Mouse (Mus musculus) MEL (cell line): ENCODE results near the gene Olfr1288. TPM values are rescaled to one million over a fixed set of nuclear protein-coding genes. Genes with fewer than 3 reads are reported as not detected.

ENCODE experiments used
- DNase-seq: peaks from one replicate; pipeline ENCODE4 v3.0.0; 2011; ENCODE audit warnings: low read depth, low spot score
- H3K27ac ChIP-seq: 2 replicates; pipeline ENCODE4 v1.5.1; 2012; ENCODE audit warnings: low read depth, mild to moderate bottlenecking, control low read depth, low read length, moderate library complexity; ENCODE audit not compliant: control insufficient read depth
- H3K27me3 ChIP-seq, 2 experiments: fragments of 150-350 bp in 1 of 2; sonication (generic) in 1 of 2; 2 replicates each; pipeline ENCODE4 v1.6.1; 2012; ENCODE audit warnings: low read length in 2 of 2, mild to moderate bottlenecking in 2 of 2, improper control_type of control experiment in 1 of 2, moderate library complexity in 1 of 2; ENCODE audit not compliant: insufficient read depth in 2 of 2, control insufficient read depth in 1 of 2
- H3K36me3 ChIP-seq, 2 experiments: 2 replicates each; pipeline ENCODE4 v1.6.1; 2012 to 2014; ENCODE audit warnings: low read length in 2 of 2, improper control_type of control experiment in 1 of 2, inconsistent platforms in 1 of 2, mild to moderate bottlenecking in 1 of 2; ENCODE audit not compliant: insufficient read depth in 2 of 2, control insufficient read depth in 1 of 2
- H3K4me1 ChIP-seq, 2 experiments: fragments of 150-350 bp in 1 of 2; sonication (generic) in 1 of 2; 2 replicates each; pipeline ENCODE4 v1.6.1; 2012; ENCODE audit warnings: low read length in 2 of 2, improper control_type of control experiment in 1 of 2, mild to moderate bottlenecking in 1 of 2; ENCODE audit not compliant: insufficient read depth in 2 of 2, control insufficient read depth in 1 of 2
- H3K4me3 ChIP-seq, 2 experiments: fragments of 150-350 bp in 1 of 2; sonication (generic) in 1 of 2; 2 replicates each; pipeline ENCODE4 v1.5.1; 2012; ENCODE audit warnings: low read depth in 2 of 2, low read length in 2 of 2, mild to moderate bottlenecking in 2 of 2, moderate library complexity in 2 of 2, control low read depth in 1 of 2, improper control_type of control experiment in 1 of 2; ENCODE audit not compliant: control insufficient read depth in 1 of 2, insufficient read depth in 1 of 2
- H3K79me2 ChIP-seq: 2 replicates; pipeline ENCODE4 v1.6.1; 2012; ENCODE audit warnings: mild to moderate bottlenecking, low read length, moderate library complexity; ENCODE audit not compliant: control insufficient read depth, poor library complexity, insufficient read depth
- H3K9ac ChIP-seq: 2 replicates; pipeline ENCODE4 v1.6.1; 2012; ENCODE audit warnings: low read depth, mild to moderate bottlenecking, control low read depth, low read length, moderate library complexity; ENCODE audit not compliant: control insufficient read depth, poor library complexity, severe bottlenecking
- H3K9me3 ChIP-seq: fragments of 150-350 bp; sonication (generic); replicated peaks from 2 replicates; pipeline ENCODE4 v1.6.1; 2012; ENCODE audit warnings: mild to moderate bottlenecking, low read length, improper control_type of control experiment, moderate library complexity; ENCODE audit not compliant: insufficient read depth
- BHLHE40 ChIP-seq: IDR thresholded peaks from 2 replicates; pipeline ENCODE4 v1.6.1; 2012; ENCODE audit warnings: low read depth, mild to moderate bottlenecking, inconsistent platforms, low read length, improper control_type of control experiment, borderline replicate concordance
- CTCF ChIP-seq, 3 experiments: IDR thresholded peaks in 2 of 3; conservative IDR thresholded peaks in 1 of 3; 2 replicates each; pipeline ENCODE4 v1.5.1; 2011 to 2012; ENCODE audit warnings: low read length in 3 of 3, low read depth in 2 of 3, mild to moderate bottlenecking in 2 of 3, improper control_type of control experiment in 1 of 3, inconsistent platforms in 1 of 3, mixed read lengths in 1 of 3, moderate library complexity in 1 of 3; ENCODE audit not compliant: control insufficient read depth in 1 of 3, insufficient read depth in 1 of 3, poor library complexity in 1 of 3, severe bottlenecking in 1 of 3
- E2F4 ChIP-seq: IDR thresholded peaks from 2 replicates; pipeline ENCODE4 v1.6.1; 2011; ENCODE audit warnings: low read depth, low read length, improper control_type of control experiment, borderline replicate concordance
- ELF1 ChIP-seq: IDR thresholded peaks from 2 replicates; pipeline ENCODE4 v1.6.1; 2014; ENCODE audit warnings: low read depth, mild to moderate bottlenecking, inconsistent platforms, low read length, improper control_type of control experiment, moderate library complexity
- EP300 ChIP-seq, 2 experiments: IDR thresholded peaks; 2 replicates each; pipeline ENCODE4 v1.6.1; 2011; ENCODE audit warnings: improper control_type of control experiment in 2 of 2, low read length in 2 of 2, low read depth in 1 of 2, mild to moderate bottlenecking in 1 of 2
- HCFC1 ChIP-seq: IDR thresholded peaks from 2 replicates; pipeline ENCODE4 v1.6.1; 2012; ENCODE audit warnings: low read depth, mild to moderate bottlenecking, inconsistent platforms, low read length, improper control_type of control experiment, moderate library complexity
- KAT2A ChIP-seq: conservative IDR thresholded peaks from 2 replicates; pipeline ENCODE4 v1.6.1; 2012; ENCODE audit warnings: low read depth, low read length, improper control_type of control experiment, inconsistent platforms
- MAX ChIP-seq: IDR thresholded peaks from 2 replicates; pipeline ENCODE4 v1.6.1; 2011; ENCODE audit warnings: low read length, improper control_type of control experiment
- MXI1 ChIP-seq: IDR thresholded peaks from 2 replicates; pipeline ENCODE4 v1.6.1; 2011; ENCODE audit warnings: mild to moderate bottlenecking, low read depth, low read length, improper control_type of control experiment
- MYB ChIP-seq: IDR thresholded peaks from 2 replicates; pipeline ENCODE4 v1.6.1; 2011; ENCODE audit warnings: mild to moderate bottlenecking, low read depth, low read length, improper control_type of control experiment
- MYC ChIP-seq: IDR thresholded peaks from 2 replicates; pipeline ENCODE4 v1.6.1; 2011; ENCODE audit warnings: low read depth, mild to moderate bottlenecking, low read length, improper control_type of control experiment, moderate library complexity
- POLR2A ChIP-seq, 2 experiments: IDR thresholded peaks; 2 replicates each; pipeline ENCODE4 v1.6.1; 2011 to 2012; ENCODE audit warnings: low read length in 2 of 2, mild to moderate bottlenecking in 2 of 2, control low read depth in 1 of 2, improper control_type of control experiment in 1 of 2, low read depth in 1 of 2, moderate library complexity in 1 of 2; ENCODE audit not compliant: control insufficient read depth in 1 of 2, insufficient read depth in 1 of 2, poor library complexity in 1 of 2
- POLR2AphosphoS5 ChIP-seq: IDR thresholded peaks from 2 replicates; pipeline ENCODE4 v1.6.1; 2012; ENCODE audit warnings: low read depth, borderline replicate concordance, mild to moderate bottlenecking, inconsistent platforms, low read length, moderate library complexity, mixed read lengths
- RAD21 ChIP-seq: IDR thresholded peaks from 2 replicates; pipeline ENCODE4 v1.6.1; 2011; ENCODE audit warnings: mild to moderate bottlenecking, low read depth, low read length, improper control_type of control experiment
- SIN3A ChIP-seq: IDR thresholded peaks from 2 replicates; pipeline ENCODE4 v1.6.1; 2012; ENCODE audit warnings: low read length, improper control_type of control experiment, inconsistent platforms
- SMC3 ChIP-seq: IDR thresholded peaks from 2 replicates; pipeline ENCODE4 v1.6.1; 2011; ENCODE audit warnings: low read depth, low read length, improper control_type of control experiment
- TAL1 ChIP-seq: IDR thresholded peaks from 2 replicates; pipeline ENCODE4 v1.6.1; 2012; ENCODE audit warnings: mild to moderate bottlenecking, inconsistent platforms, low read length, moderate library complexity, mixed read lengths
- TBP ChIP-seq: IDR thresholded peaks from 2 replicates; pipeline ENCODE4 v1.8.0; 2011; ENCODE audit warnings: low read depth, low read length, improper control_type of control experiment
- TCF12 ChIP-seq: IDR thresholded peaks from 2 replicates; pipeline ENCODE4 v1.6.1; 2014; ENCODE audit warnings: low read depth, mild to moderate bottlenecking, inconsistent platforms, low read length, improper control_type of control experiment, moderate library complexity
- USF1 ChIP-seq: IDR thresholded peaks from 2 replicates; pipeline ENCODE4 v1.6.1; 2014; ENCODE audit warnings: low read depth, mild to moderate bottlenecking, inconsistent platforms, low read length, improper control_type of control experiment, moderate library complexity
- USF2 ChIP-seq, 2 experiments: IDR thresholded peaks; 2 replicates each; pipeline ENCODE4 v1.6.1; 2011 to 2012; ENCODE audit warnings: improper control_type of control experiment in 2 of 2, low read length in 2 of 2, borderline replicate concordance in 1 of 2, inconsistent platforms in 1 of 2, low read depth in 1 of 2, mild to moderate bottlenecking in 1 of 2; ENCODE audit not compliant: insufficient read depth in 1 of 2
- ZC3H11A ChIP-seq: IDR thresholded peaks from 2 replicates; pipeline ENCODE4 v1.6.1; 2012; ENCODE audit warnings: low read depth, mild to moderate bottlenecking, inconsistent platforms, low read length, improper control_type of control experiment
- ZMIZ1 ChIP-seq: IDR thresholded peaks from 2 replicates; pipeline ENCODE4 v1.6.1; 2012; ENCODE audit warnings: low read depth, mild to moderate bottlenecking, inconsistent platforms, low read length, improper control_type of control experiment, moderate library complexity
- polyA plus RNA-seq, 2 experiments: library from polyadenylated mRNA; stranded (reverse) in 1 of 2; unstranded in 1 of 2; fragments of >175 nt in 1 of 2; fragments of >200 nt in 1 of 2; gene quantifications; 2 replicates each; pipeline versions ENCODE4 v1.2.1 to v1.2.4; 2012; ENCODE audit warnings: low replicate concordance in 2 of 2, low read depth in 1 of 2; ENCODE audit not compliant: insufficient read length in 2 of 2, insufficient read depth in 1 of 2, missing spikeins in 1 of 2
- total RNA-seq: library from RNA; depleted of rRNA; stranded (reverse); fragments of 300-350 nt; gene quantifications from 2 replicates; pipeline ENCODE4 v1.2.3, GENCODE M21; 2012

The Olfr1288 gene
- total and polyA plus RNA-seq, 3 experiments, result not detected

GRCm38 (mm10) chr2:111480519-111480918 is 6.6 kb downstream of the Olfr1288 start, which contains the start of gene Olfr1289:
Gene Olfr1289, plus strand, starts transcription at chr2:111480819.
- H3K4me1 ChIP-seq, result no peaks in the 10 kb centered on the region
- no peak for DNase-seq
- no peak for TF ChIP-seq SIN3A

GRCm38 (mm10) chr2:111493729-111494128 is 19.8 kb downstream of the Olfr1288 start, which contains the start of gene Olfr1290:
Gene Olfr1290, minus strand, starts transcription at chr2:111493829.
- Histone ChIP-seq H3K27me3 (no peaks in the 10 kb centered on the region), H3K27ac (no peak within 1 kb of the TSS), H3K4me3 (no peak within 1 kb of the TSS), H3K4me1 (no peaks in the 10 kb centered on the region), H3K79me2 (no peaks in the 10 kb centered on the region), H3K9ac (no peak within 1 kb of the TSS), H3K9me3 (no peaks in the 10 kb centered on the region), H3K36me3 (no peaks in the 10 kb centered on the region)
- no peak for TF ChIP-seq USF2 (IDR thresholded peaks at IDR 0.05; ENCODE audit: borderline replicate concordance in 1 of 2, insufficient read depth in 1 of 2, low read depth in 1 of 2, low read length in 2 of 2)
- TF ChIP-seq TAL1, result no peak
- no peak for TF ChIP-seq CTCF (IDR thresholded peaks at IDR 0.05 in 2 of 3, conservative IDR thresholded peaks at IDR 0.05 in 1 of 3; ENCODE audit: control insufficient read depth in 1 of 3, insufficient read depth in 1 of 3, low read depth in 2 of 3, low read length in 3 of 3, poor library complexity in 1 of 3, severe bottlenecking in 1 of 3)
- no peak for TF ChIP-seq MYC
- TF ChIP-seq MXI1, result no peak
- TF ChIP-seq ZMIZ1, result no peak
- TF ChIP-seq SIN3A, result no peak
- DNase-seq, result no peak

More at GRCm38 (mm10) chr2:111480519-111480918, 6.6 kb downstream of the Olfr1288 start, which contains the start of gene Olfr1289:
- no peak within 1 kb of the TSS for H3K4me3 ChIP-seq
- no peak within 1 kb of the TSS for H3K9ac ChIP-seq
- no peaks in the 10 kb centered on the region for H3K27me3 ChIP-seq
- H3K9me3 ChIP-seq, result no peaks in the 10 kb centered on the region
- H3K79me2 ChIP-seq, result no peaks in the 10 kb centered on the region
- H3K36me3 ChIP-seq, result no peaks in the 10 kb centered on the region
- no peak within 1 kb of the TSS for H3K27ac ChIP-seq

- Histone ChIP-seq H3K4me1 (no peaks in the 10 kb centered on the region), H3K27ac (no peak within 1 kb of the TSS), H3K36me3 (no peaks in the 10 kb centered on the region), H3K27me3 (no peaks in the 10 kb centered on the region), H3K79me2 (no peaks in the 10 kb centered on the region), H3K9ac (no peak within 1 kb of the TSS), H3K4me3 (no peak within 1 kb of the TSS), H3K9me3 (no peaks in the 10 kb centered on the region)
- no peak for DNase-seq
- TF ChIP-seq POLR2A (IDR thresholded peaks at IDR 0.05; ENCODE audit: control insufficient read depth in 1 of 2, insufficient read depth in 1 of 2, low read depth in 1 of 2, low read length in 2 of 2, poor library complexity in 1 of 2), result no peak
- TF ChIP-seq BHLHE40, result no peak
- TF ChIP-seq ELF1, result no peak
- no peak for TF ChIP-seq SIN3A
- TF ChIP-seq E2F4, result no peak
- TF ChIP-seq RAD21, result no peak
- TF ChIP-seq POLR2AphosphoS5, result no peak
- no peak for TF ChIP-seq SMC3
- TF ChIP-seq MYB, result no peak
- no peak for TF ChIP-seq TCF12
- TF ChIP-seq EP300 (IDR thresholded peaks at IDR 0.05; ENCODE audit: low read depth in 1 of 2, low read length in 2 of 2), result no peak
- TF ChIP-seq TBP, result no peak
- TF ChIP-seq TAL1, result no peak
- no peak for TF ChIP-seq USF1
- TF ChIP-seq HCFC1, result no peak
- TF ChIP-seq ZC3H11A, result no peak
- no peak for TF ChIP-seq MAX
- TF ChIP-seq MXI1, result no peak
- no peak for TF ChIP-seq KAT2A
These were observed 23.0 kb downstream of the Olfr1288 start, which contains the start of gene Olfr1291-ps1 for GRCm38 (mm10) chr2:111496880-111497279. Gene Olfr1291-ps1, plus strand, starts transcription at chr2:111497180.
